ENCODE assay signal across 14 mouse cellular contexts in genomic region chr5:114970824-114971227, GRCm38 (mm10). TPM values are rescaled to one million over a fixed set of nuclear protein-coding genes. Genes with fewer than 3 reads are reported as not detected.
A peak's percentile ranks its signal among the peaks of the same experiment; 100 is the strongest.
DNase-seq lines count a peak whose midpoint lies in the region; ATAC-seq and TF ChIP-seq lines count a peak whose summit lies in the region.
"Had no signal": no experiment of that assay in that cellular context is flagged by ENCODE, and none has a peak within 500 bp of the region (broad histone marks: within the 10 kb centered on the region; RNA-seq: fewer than 3 reads in every experiment).

Gene Hnf1a (minus strand): TSS chr5:114971094.

- H3K9ac ChIP-seq in intestine, embryonic 14.5 days (ENCODE audit: low read length): peak within 1 kb of the TSS; percentile 53
- H3K9ac ChIP-seq in stomach, embryonic 15.5 days: peak within 1 kb of the TSS; percentile 39
- no peak within 1 kb of the TSS for H3K9ac ChIP-seq in midbrain, postnatal 0 days (replicated peaks; ENCODE audit: low read length, poor library complexity, severe bottlenecking)
- H3K9ac ChIP-seq: embryonic facial prominence, embryonic 12.5 days; forebrain, postnatal 0 days had no signal

- ATAC-seq in intestine, embryonic 14.5 days (replicated peaks; ENCODE audit: low FRiP score, low TSS enrichment, low read depth): peak; percentile 68
- ATAC-seq in stomach, embryonic 15.5 days (ENCODE audit: insufficient read depth, low FRiP score, low read depth): peak; percentile 54
- ATAC-seq in midbrain, postnatal 0 days (ENCODE audit: low FRiP score): no peak
- ATAC-seq: forebrain, postnatal 0 days; hindbrain, postnatal 0 days had no signal

- H3K4me1 ChIP-seq in intestine, embryonic 14.5 days (replicated peaks; ENCODE audit: control insufficient read depth, insufficient read depth, low read length): no peaks in the 10 kb centered on the region
- peaks cover 28% of the 10 kb centered on the region for H3K4me1 ChIP-seq in kidney, adult 2 months (ENCODE audit: control insufficient read depth, insufficient read depth, low read length)
- H3K4me1 ChIP-seq in stomach, embryonic 15.5 days: 0 out of 2 replicates have a peak, but pooled peaks cover 5% of the 10 kb centered on the region
- no peaks in the 10 kb centered on the region for H3K4me1 ChIP-seq in midbrain, postnatal 0 days (ENCODE audit: insufficient read depth, low read length)
- H3K4me1 ChIP-seq: embryonic facial prominence, embryonic 12.5 days had no signal

- peak; percentile 67 for DNase-seq in intestine, embryonic 14.5 days (ENCODE audit: low spot score)
- peak; percentile 84 for DNase-seq in kidney, adult 2 months
- DNase-seq in large intestine, adult 2 months (ENCODE audit: low read depth, low spot score): no peak
- no peak for DNase-seq in right cerebral cortex, postnatal 4 days
- no peak for DNase-seq in midbrain, postnatal 0 days (ENCODE audit: low spot score)
- DNase-seq in cerebellum, adult 9-11 months: no peak
- DNase-seq: cerebellum, adult 11-12 months; forebrain, postnatal 0 days; gastrocnemius, postnatal 25 days; lung, adult 2 months had no signal

- H3K9me3 ChIP-seq in intestine, embryonic 14.5 days (ENCODE audit: control insufficient read depth, low read length): no peaks in the 10 kb centered on the region
- H3K9me3 ChIP-seq in stomach, embryonic 15.5 days: no peaks in the 10 kb centered on the region
- no peaks in the 10 kb centered on the region for H3K9me3 ChIP-seq in midbrain, postnatal 0 days (ENCODE audit: low read length)
- H3K9me3 ChIP-seq: embryonic facial prominence, embryonic 12.5 days had no signal

- peak within 1 kb of the TSS; percentile 39 for H3K4me3 ChIP-seq in intestine, embryonic 14.5 days (ENCODE audit: low read depth, low read length)
- H3K4me3 ChIP-seq in kidney, adult 2 months (ENCODE audit: insufficient read depth, low read depth, low read length): peak within 1 kb of the TSS; percentile 73
- H3K4me3 ChIP-seq in stomach, embryonic 15.5 days (replicated peaks): peak within 1 kb of the TSS; percentile 46
- no peak within 1 kb of the TSS for H3K4me3 ChIP-seq in midbrain, postnatal 0 days (ENCODE audit: low read depth, low read length)
- H3K4me3 ChIP-seq: embryonic facial prominence, embryonic 12.5 days had no signal

- TF ChIP-seq POLR2A in kidney, adult 2 months (IDR thresholded peaks at IDR 0.05; ENCODE audit: low read depth, low read length): peak; percentile 9

- WGBS in intestine, embryonic 14.5 days: 49% methylated on average over 14 of the region's 17 CpGs
- 29% methylated on average over 17 of the region's 17 CpGs for WGBS in kidney, adult 2 months
- 27% methylated on average over 17 of the region's 17 CpGs for WGBS in large intestine, adult 2 months
- 49% methylated on average over 17 of the region's 17 CpGs for WGBS in stomach, embryonic 15.5 days
- WGBS in midbrain, postnatal 0 days: 81% methylated on average over 17 of the region's 17 CpGs

- TF ChIP-seq CTCF in kidney, adult 2 months (conservative IDR thresholded peaks at IDR 0.05; ENCODE audit: insufficient read depth, insufficient read length, low read depth, low read length): no peak
- no peak for TF ChIP-seq CTCF in midbrain, postnatal 0 days (IDR thresholded peaks at IDR 0.05)

- no peaks in the 10 kb centered on the region for H3K36me3 ChIP-seq in intestine, embryonic 14.5 days (ENCODE audit: control insufficient read depth, insufficient read depth, low read length)
- no peaks in the 10 kb centered on the region; the same call in 1 of the 2 replicates for H3K36me3 ChIP-seq in kidney, adult 2 months (ENCODE audit: control insufficient read depth, insufficient read depth, low read length)
- H3K36me3 ChIP-seq in stomach, embryonic 15.5 days: no peaks in the 10 kb centered on the region
- no peaks in the 10 kb centered on the region for H3K36me3 ChIP-seq in midbrain, postnatal 0 days (ENCODE audit: insufficient read depth, low read length)
- H3K36me3 ChIP-seq: embryonic facial prominence, embryonic 12.5 days had no signal

- no peaks in the 10 kb centered on the region for H3K27me3 ChIP-seq in intestine, embryonic 14.5 days (replicated peaks; ENCODE audit: control insufficient read depth, insufficient read depth, low read length)
- no peaks in the 10 kb centered on the region for H3K27me3 ChIP-seq in kidney, adult 2 months (replicated peaks; ENCODE audit: control insufficient read depth, insufficient read depth, low read length)
- no peaks in the 10 kb centered on the region for H3K27me3 ChIP-seq in stomach, embryonic 15.5 days (replicated peaks)
- no peaks in the 10 kb centered on the region for H3K27me3 ChIP-seq in midbrain, postnatal 0 days (ENCODE audit: insufficient read depth, low read length)

- peak within 1 kb of the TSS; percentile 75 for H3K27ac ChIP-seq in intestine, embryonic 14.5 days (ENCODE audit: low read depth)
- H3K27ac ChIP-seq in kidney, adult 2 months (ENCODE audit: insufficient read depth, low read depth, low read length): peak within 1 kb of the TSS; percentile 99
- peak within 1 kb of the TSS; percentile 86 for H3K27ac ChIP-seq in stomach, embryonic 15.5 days
- H3K27ac ChIP-seq in midbrain, postnatal 0 days (ENCODE audit: low read depth, low read length): no peak within 1 kb of the TSS
- H3K27ac ChIP-seq: embryonic facial prominence, embryonic 12.5 days; hindbrain, postnatal 0 days had no signal

- peak within 1 kb of the TSS; percentile 41 for H3K4me2 ChIP-seq in intestine, embryonic 14.5 days (ENCODE audit: low read length)
- H3K4me2 ChIP-seq in stomach, embryonic 15.5 days: peak within 1 kb of the TSS; percentile 27
- H3K4me2 ChIP-seq in midbrain, postnatal 0 days (ENCODE audit: low read depth, low read length, poor library complexity, severe bottlenecking): no peak within 1 kb of the TSS
- H3K4me2 ChIP-seq: embryonic facial prominence, embryonic 12.5 days had no signal

RNA-seq across cellular contexts. Expression of gene Hnf1a, which starts in this region (rescaled TPM):
- 8.4 and 10.0 TPM in 2 replicates for polyA plus RNA-seq in intestine, embryonic 14.5 days (2014; fragmentation: Nextera tagmentation; extraction: Ambion mirVana)
- 24.2 and 29.5 TPM in 2 replicates for polyA plus RNA-seq in kidney, adult 2 months (2012; rRNA removed)
- 12.3 and 13.6 TPM in 2 replicates for polyA plus RNA-seq in large intestine, adult 2 months (2012; rRNA removed)
- 11.2 and 16.2 TPM in 2 replicates for polyA plus RNA-seq in stomach, embryonic 15.5 days (2015; fragmentation: Nextera tagmentation; extraction: Ambion mirVana)
- not detected in 2 replicates for total RNA-seq in midbrain, postnatal 0 days (2014; rRNA removed)
- 0.05 and 0.06 TPM in 2 replicates for polyA plus RNA-seq in midbrain, postnatal 0 days (2015; fragmentation: Nextera tagmentation; extraction: Ambion mirVana)
- total RNA-seq: forebrain, postnatal 0 days; gastrocnemius, postnatal 25 days; hindbrain, postnatal 0 days had no signal
- polyA plus RNA-seq: forebrain, postnatal 0 days; heart, postnatal 0 days; lung, adult 2 months had no signal

Comparison
In these comparisons a context has a peak if more than half of its experiments do, and no peak if none do; other contexts are left out.
1. DNase-seq: peak in intestine, embryonic 14.5 days (single experiment) and kidney, adult 2 months (single experiment); none in large intestine, adult 2 months (single experiment), right cerebral cortex, postnatal 4 days (single experiment), midbrain, postnatal 0 days (single experiment) and cerebellum, adult 9-11 months (single experiment).